Comparison of ENCODE assay signal across 11 mouse cellular contexts in genomic region chr3:32553061-32553460, GRCm38 (mm10). TPM values are rescaled to one million over a fixed set of nuclear protein-coding genes. Genes with fewer than 3 reads are reported as not detected.
DNase-seq lines count a peak whose midpoint lies in the region; ATAC-seq and TF ChIP-seq lines count a peak whose summit lies in the region.
"Had no signal": no experiment of that assay in that cellular context is flagged by ENCODE, and none has a peak within 500 bp of the region (broad histone marks: within the 10 kb centered on the region; RNA-seq: fewer than 3 reads in every experiment).

No protein-coding gene starts in this region.

- no peaks in the 10 kb centered on the region for H3K4me1 ChIP-seq in hindbrain, embryonic 11.5 days (replicated peaks; ENCODE audit: control insufficient read depth, insufficient read depth, low read length)
- H3K4me1 ChIP-seq in hindbrain, embryonic 12.5 days = no peaks in the 10 kb centered on the region
- H3K4me1 ChIP-seq in bone marrow, adult 2 months (ENCODE audit: control insufficient read depth, insufficient read depth, low read length) = no peaks in the 10 kb centered on the region
- H3K4me1 ChIP-seq: forebrain, embryonic 10.5 days; hindbrain, embryonic 15.5 days had no signal

- H3K9ac ChIP-seq in hindbrain, embryonic 11.5 days (ENCODE audit: low read depth, low read length) = no peak overlapping the region
- H3K9ac ChIP-seq in hindbrain, embryonic 12.5 days = no peak overlapping the region
- H3K9ac ChIP-seq: hindbrain, embryonic 15.5 days; liver, embryonic 13.5 days had no signal

- intact Hi-C loops in left cerebral cortex, postnatal 36 days (cut with DNase I) = no loop called here

- no peak overlapping the region for H3K4me3 ChIP-seq in hindbrain, embryonic 11.5 days (ENCODE audit: low read depth, low read length)
- no peak overlapping the region for H3K4me3 ChIP-seq in hindbrain, embryonic 12.5 days
- H3K4me3 ChIP-seq in bone marrow, adult 2 months (replicated peaks; ENCODE audit: control insufficient read depth, low read depth, low read length) = no peak overlapping the region
- H3K4me3 ChIP-seq: forebrain, embryonic 10.5 days; hindbrain, embryonic 15.5 days; liver, embryonic 13.5 days had no signal

- H3K9me3 ChIP-seq in hindbrain, embryonic 11.5 days (ENCODE audit: control insufficient read depth, low read length) = no peaks in the 10 kb centered on the region
- H3K9me3 ChIP-seq in hindbrain, embryonic 12.5 days (replicated peaks) = no peaks in the 10 kb centered on the region
- H3K9me3 ChIP-seq: forebrain, embryonic 10.5 days; hindbrain, embryonic 15.5 days; liver, embryonic 13.5 days had no signal

- no peak overlapping the region for H3K4me2 ChIP-seq in hindbrain, embryonic 11.5 days (replicated peaks; ENCODE audit: low read depth, low read length)
- no peak overlapping the region for H3K4me2 ChIP-seq in hindbrain, embryonic 12.5 days (replicated peaks)
- H3K4me2 ChIP-seq: hindbrain, embryonic 15.5 days; liver, embryonic 13.5 days had no signal

- no peak for TF ChIP-seq POLR2A in bone marrow, adult 2 months (IDR thresholded peaks at IDR 0.05; ENCODE audit: borderline replicate concordance, control insufficient read depth, low read depth, low read length)

- no peaks in the 10 kb centered on the region for H3K27me3 ChIP-seq in hindbrain, embryonic 11.5 days (ENCODE audit: control insufficient read depth, insufficient read depth, low read length)
- H3K27me3 ChIP-seq in hindbrain, embryonic 12.5 days = no peaks in the 10 kb centered on the region
- H3K27me3 ChIP-seq: hindbrain, embryonic 15.5 days; liver, embryonic 13.5 days had no signal

- no peaks in the 10 kb centered on the region for H3K36me3 ChIP-seq in hindbrain, embryonic 11.5 days (ENCODE audit: control insufficient read depth, insufficient read depth, low read length)
- peaks cover 34% of the 10 kb centered on the region for H3K36me3 ChIP-seq in hindbrain, embryonic 12.5 days

- WGBS in hindbrain, embryonic 11.5 days = 95% methylated on average over 1 of the region's 1 CpGs
- 97% methylated on average over 1 of the region's 1 CpGs for WGBS in hindbrain, embryonic 12.5 days
- 93% methylated on average over 1 of the region's 1 CpGs for WGBS in bone marrow, adult 2 months

- ATAC-seq in hindbrain, embryonic 11.5 days (ENCODE audit: low FRiP score) = no peak
- ATAC-seq in hindbrain, embryonic 12.5 days (ENCODE audit: low FRiP score) = no peak

- peak; percentile 8 for DNase-seq in hindbrain, embryonic 11.5 days (ENCODE audit: low spot score)
- peak; percentile 22 for DNase-seq in B cell, adult 2 months
- DNase-seq in lung, postnatal 10 days = peak; percentile 21
- DNase-seq in ovary, postnatal 14 days (ENCODE audit: low spot score) = no peak
- DNase-seq in left cerebral cortex, postnatal 36 days (ENCODE audit: low spot score in 2 of 2) = no peak
- DNase-seq in urinary bladder, postnatal 4 days (ENCODE audit: low spot score in 2 of 2) = no peak
- DNase-seq: liver, embryonic 13.5 days had no signal

- no peak overlapping the region for H3K27ac ChIP-seq in hindbrain, embryonic 11.5 days (ENCODE audit: low read depth, low read length)
- H3K27ac ChIP-seq in hindbrain, embryonic 12.5 days = no peak overlapping the region
- H3K27ac ChIP-seq in bone marrow, adult 2 months (ENCODE audit: control insufficient read depth, insufficient read depth, low read depth, low read length, poor library complexity) = no peak overlapping the region
- H3K27ac ChIP-seq: forebrain, embryonic 10.5 days; hindbrain, embryonic 15.5 days; liver, embryonic 13.5 days had no signal

- TF ChIP-seq CTCF in bone marrow, adult 2 months (IDR thresholded peaks at IDR 0.05; ENCODE audit: control insufficient read depth, insufficient read depth, low read length) = 0 out of 2 replicates have a peak, but pooled peaks have one; percentile 24

RNA-seq across cellular contexts. Expression of gene Mfn1, which starts 23.8 kb away (rescaled TPM):
- 31.0 and 39.5 TPM in 2 replicates for polyA plus RNA-seq in hindbrain, embryonic 11.5 days (2014; fragmentation: Nextera tagmentation; extraction: Ambion mirVana)
- 48.4 and 55.3 TPM in 2 replicates for polyA plus RNA-seq in hindbrain, embryonic 12.5 days (2016; fragmentation: Nextera tagmentation; extraction: Ambion mirVana)
- 20.9 and 23.4 TPM in 2 replicates for polyA plus RNA-seq in bone marrow, adult 2 months (2011; ENCODE audit: insufficient read depth, insufficient read length, low replicate concordance, missing spikeins)
- total RNA-seq in left cerebral cortex, postnatal 36 days (2021) = 100 to 1,000 TPM in 1 of 2 experiments, 10 to 100 TPM in 1; 96.7 to 124 TPM

RNA-seq across cellular contexts. Expression of gene Zfp639, which starts 43.0 kb away (rescaled TPM):
- polyA plus RNA-seq in hindbrain, embryonic 11.5 days (2014; fragmentation: Nextera tagmentation; extraction: Ambion mirVana) = 48.0 and 48.1 TPM in 2 replicates
- polyA plus RNA-seq in hindbrain, embryonic 12.5 days (2016; fragmentation: Nextera tagmentation; extraction: Ambion mirVana) = 40.9 and 43.9 TPM in 2 replicates
- 19.6 and 25.6 TPM in 2 replicates for polyA plus RNA-seq in bone marrow, adult 2 months (2011; ENCODE audit: insufficient read depth, insufficient read length, low replicate concordance, missing spikeins)
- 10 to 100 TPM; 33.1 to 39.1 TPM for total RNA-seq in left cerebral cortex, postnatal 36 days (2021)

Comparison
In these comparisons a context has a peak if more than half of its experiments do, and no peak if none do; other contexts are left out.
1. DNase-seq: peak in hindbrain, embryonic 11.5 days (single experiment), B cell, adult 2 months (2 of 2) and lung, postnatal 10 days (single experiment); none in ovary, postnatal 14 days (single experiment), left cerebral cortex, postnatal 36 days (0 of 2) and urinary bladder, postnatal 4 days (0 of 2).